Mouse (Mus musculus) gastrocnemius, adult 2 months (tissue): ENCODE data around the gene Edaradd. TPM values are rescaled to one million over a fixed set of nuclear protein-coding genes. Genes with fewer than 3 reads are reported as not detected.

Experiments
- DNase-seq: peaks from one replicate; pipeline ENCODE4 v3.0.0; 2022
- H3K27ac ChIP-seq: fragments of 200-600 bp; 2 replicates; pipeline ENCODE4 v1.8.1; 2022; ENCODE audit warnings: mild to moderate bottlenecking
- H3K4me3 ChIP-seq: fragments of 200-600 bp; 2 replicates; pipeline ENCODE4 v1.8.1; 2022; ENCODE audit warnings: mild to moderate bottlenecking, moderate library complexity
- CTCF ChIP-seq: fragments of 200-600 bp; IDR thresholded peaks from 2 replicates; pipeline ENCODE4 v1.8.1; 2022; ENCODE audit warnings: antibody characterized with exemption, mild to moderate bottlenecking, moderate library complexity
- intact Hi-C: fragments of 180-260 bp; cut with DNase I; formaldehyde crosslinking; loops from one replicate; pipeline ENCODE4 v1.15.1; 2025
- total RNA-seq, 2 experiments: library from RNA; stranded (reverse); gene quantifications; 2 replicates each; pipeline ENCODE4 v1.2.3; 2021

Gene Edaradd
- total RNA-seq, 2 experiments from 2014 or later: not detected

- TF ChIP-seq CTCF: no peak
- no peak for DNase-seq
- Histone ChIP-seq H3K4me3 (no peak overlapping the region), H3K27ac (no peak overlapping the region)
- intact Hi-C loops: no loop called here
Measured at GRCm38 (mm10) chr13:12433843-12434242, 86.4 kb downstream of the Edaradd start.

GRCm38 (mm10) chr13:12428556-12428955, 91.7 kb downstream of the Edaradd start:
- TF ChIP-seq CTCF: no peak
- intact Hi-C loops: no loop called here

More at GRCm38 (mm10) chr13:12428556-12428955, 91.7 kb downstream of the Edaradd start:
- H3K27ac ChIP-seq: no peak overlapping the region
- no peak overlapping the region for H3K4me3 ChIP-seq
- DNase-seq: no peak

Other genes with a start within 250 kb of the Edaradd start
- 1,000 to 10,000 TPM in 1 of 2 experiments, 100 to 1,000 TPM in 1; 773 to 1,947 TPM for gene Actn2, start 179.7 kb downstream of the Edaradd start, total RNA-seq
- 10 to 100 TPM; 13.5 to 14.0 TPM for gene Heatr1, start 125.4 kb downstream of the Edaradd start, total RNA-seq
- gene Lgals8, start 55.5 kb downstream of the Edaradd start, total RNA-seq: 10 to 100 TPM; 26.0 to 29.1 TPM
- gene Ero1lb, start 45.4 kb upstream of the Edaradd start, total RNA-seq: 1 to 10 TPM in 1 of 2 experiments, under 1 TPM in 1; 0.89 to 1.3 TPM